Mouse (Mus musculus): ENCODE results near the gene Hunk.

DNA sequence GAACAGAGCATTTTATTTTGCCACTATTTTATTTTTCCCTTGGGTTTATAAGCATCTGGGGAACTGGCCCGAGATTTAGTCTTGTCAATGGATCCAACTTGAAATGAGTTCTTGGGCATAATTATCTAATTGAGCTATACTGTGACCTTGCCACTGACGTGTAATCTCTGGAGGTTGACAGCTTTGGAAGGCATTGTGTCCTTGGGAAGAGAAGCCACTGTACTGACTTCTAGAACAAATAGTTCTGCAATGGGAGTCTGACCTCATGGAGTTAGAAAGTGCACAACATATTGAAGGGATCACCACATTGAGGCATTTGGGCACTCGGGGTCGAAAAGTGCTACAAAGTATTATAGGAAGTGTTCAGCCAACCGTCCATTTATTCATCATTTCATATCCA, 79.3 kb downstream of the Hunk start:
- TF ChIP-seq HCFC1 (IDR thresholded peaks at IDR 0.05; ENCODE audit: low read depth, low read length) (no peak), JUND (IDR thresholded peaks at IDR 0.05; ENCODE audit: low read depth, low read length) (no peak), POLR2AphosphoS2 (IDR thresholded peaks at IDR 0.05; ENCODE audit: low read length) (no peak), ZC3H11A (IDR thresholded peaks at IDR 0.05; ENCODE audit: low read depth, low read length) (no peak), GATA1 (IDR thresholded peaks at IDR 0.05; ENCODE audit: low read depth, low read length) (no peak), MYC (IDR thresholded peaks at IDR 0.05; ENCODE audit: low read depth, low read length) (no peak), USF2 (IDR thresholded peaks at IDR 0.05; ENCODE audit: borderline replicate concordance in 1 of 2, insufficient read depth in 1 of 2, low read depth in 1 of 2, low read length in 2 of 2) (no peak), KAT2A (conservative IDR thresholded peaks at IDR 0.05; ENCODE audit: low read depth, low read length) (no peak), CTCF (IDR thresholded peaks at IDR 0.05 in 2 of 3, conservative IDR thresholded peaks at IDR 0.05 in 1 of 3; ENCODE audit: control insufficient read depth in 1 of 3, insufficient read depth in 1 of 3, low read depth in 2 of 3, low read length in 3 of 3, poor library complexity in 1 of 3, severe bottlenecking in 1 of 3) (no peak), ELF1 (IDR thresholded peaks at IDR 0.05; ENCODE audit: low read depth, low read length) (no peak), TBP (IDR thresholded peaks at IDR 0.05; ENCODE audit: low read depth, low read length) (no peak)

Data from MEL (cell line).